Mouse (Mus musculus) cerebellum, postnatal 25 days (tissue): ENCODE measurements at regions not wholly inside any gene's neighbourhood (a gene's known extent, or its start where the extent isn't known, plus 50 kb on each side); places are given as distances from the start of the nearest gene placed in this dataset.

Source experiments
- DNase-seq, 2 experiments: peaks; one replicate each; pipeline ENCODE4 v3.0.0; 2021; ENCODE audit warnings: mixed read lengths in 2 of 2

DNA sequence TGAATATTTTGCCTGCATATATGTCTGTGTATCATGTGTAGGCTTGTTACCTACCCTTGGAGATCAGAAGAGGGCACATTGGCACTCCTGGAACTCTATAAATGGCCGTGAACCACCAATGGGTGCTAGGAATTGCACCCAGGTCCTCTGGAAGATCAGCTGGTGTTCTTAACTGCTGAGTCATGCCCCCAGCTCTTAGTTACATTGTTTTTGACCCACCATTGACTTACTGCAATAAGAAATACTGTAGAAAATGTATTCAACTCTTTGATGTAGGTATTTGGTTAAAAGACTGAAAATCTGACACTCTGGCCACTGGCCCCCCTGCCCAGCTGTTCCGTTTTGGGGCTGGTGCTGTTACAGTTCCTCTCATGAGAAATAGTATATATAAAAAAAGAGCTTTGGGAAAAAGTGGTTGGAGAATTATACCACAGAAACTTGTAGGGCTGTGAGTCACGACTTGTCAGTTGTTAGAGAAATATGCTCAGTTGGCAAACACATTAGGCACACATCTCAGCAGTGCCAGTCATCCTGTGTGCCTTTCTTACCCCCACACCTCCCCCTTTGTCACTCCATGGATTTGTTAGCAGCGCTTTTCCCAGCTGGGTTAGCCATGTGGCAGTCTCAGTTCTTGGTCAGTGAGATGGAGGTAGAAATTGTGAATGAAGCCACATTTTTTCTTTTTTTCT, 58.4 kb upstream of the Arhgap32 start:
- DNase-seq, result no peak

GRCm38 (mm10) chr9:32062740-32063139, 53.2 kb upstream of the Arhgap32 start:
- no peak for DNase-seq

DNA sequence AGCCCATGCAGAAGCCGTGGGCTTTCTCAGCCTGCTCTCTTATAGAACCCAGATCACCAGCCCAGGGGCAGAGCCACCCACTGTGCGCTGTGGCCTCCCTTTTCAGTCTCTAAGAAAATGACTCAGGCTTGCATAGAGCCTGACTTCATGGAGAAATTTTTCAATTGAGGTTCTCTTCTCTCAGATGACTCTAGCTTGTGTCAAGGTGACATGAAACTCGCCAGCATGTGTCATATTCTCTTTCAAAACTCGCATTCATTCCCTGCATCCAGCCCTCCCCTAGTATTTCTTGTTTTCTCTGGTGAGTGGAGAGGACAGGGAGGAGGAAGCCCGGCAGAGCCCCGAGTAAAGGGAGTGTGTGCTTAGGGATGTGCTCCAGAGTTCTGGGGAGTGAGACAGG, 52.4 kb upstream of the Arhgap32 start:
- DNase-seq, result no peak

- DNase-seq, result no peak
These were observed 51.9 kb upstream of the Arhgap32 start for GRCm38 (mm10) chr9:32064007-32064550.
